Mouse (Mus musculus): Measurements from ENCODE around the gene Enox1. TPM values are rescaled to one million over a fixed set of nuclear protein-coding genes. Genes with fewer than 3 reads are reported as not detected.

Gene Enox1
- total RNA-seq, 1 experiment = 25.3 TPM

- TF ChIP-seq CHD2 (IDR thresholded peaks at IDR 0.05; ENCODE audit: low read depth, low read length) (no peak), ZC3H11A (IDR thresholded peaks at IDR 0.05; ENCODE audit: borderline replicate concordance, low read depth, low read length) (peak; percentile 86; the same call in 1 of the 2 replicates)
- H3K9me3 ChIP-seq (ENCODE audit: control insufficient read depth, insufficient read depth, low read depth, low read length) = no peaks in the 10 kb centered on the region
- H3K36me3 ChIP-seq (ENCODE audit: control insufficient read depth, insufficient read depth, low read length, poor library complexity, severe bottlenecking) = no peaks in the 10 kb centered on the region
- DNase-seq (ENCODE audit: low read depth, low spot score) = peak; percentile 66
- H3K4me1 ChIP-seq (ENCODE audit: control insufficient read depth in 2 of 2, insufficient read depth in 2 of 2, low read length in 2 of 2, poor library complexity in 1 of 2) = no peaks in the 10 kb centered on the region
- no peak overlapping the region for H3K4me3 ChIP-seq (ENCODE audit: insufficient read depth in 1 of 2, low read depth in 1 of 2, low read length in 2 of 2, poor library complexity in 1 of 2, severe bottlenecking in 1 of 2)
- no peak overlapping the region for H3K9ac ChIP-seq (ENCODE audit: insufficient read depth, low read depth, low read length, poor library complexity, severe bottlenecking)
- in situ Hi-C loops (cut with MboI; ENCODE audit: low sequenced_read_pairs in 2 of 2, unreplicated experiment in 2 of 2) = loop anchor here in 1 of 2 experiments (25.0 kb wide), 1 partner anchor 796 kb away; no protein-coding TSS in a partner anchor
- no peak overlapping the region for H3K27ac ChIP-seq (ENCODE audit: insufficient read depth, low read depth, low read length, poor library complexity, severe bottlenecking)
Observed at GRCm38 (mm10) chr14:77141324-77142282, 15.0 kb upstream of the Enox1 start.

- no peak for TF ChIP-seq ZC3H11A (IDR thresholded peaks at IDR 0.05; ENCODE audit: borderline replicate concordance, low read depth, low read length)
- Histone ChIP-seq H3K4me1 (ENCODE audit: control insufficient read depth in 2 of 2, insufficient read depth in 2 of 2, low read length in 2 of 2, poor library complexity in 1 of 2) (no peaks in the 10 kb centered on the region), H3K9ac (ENCODE audit: insufficient read depth, low read depth, low read length, poor library complexity, severe bottlenecking) (no peak overlapping the region), H3K27ac (ENCODE audit: insufficient read depth, low read depth, low read length, poor library complexity, severe bottlenecking) (no peak overlapping the region), H3K9me3 (ENCODE audit: control insufficient read depth, insufficient read depth, low read depth, low read length) (no peaks in the 10 kb centered on the region), H3K4me3 (ENCODE audit: insufficient read depth in 1 of 2, low read depth in 1 of 2, low read length in 2 of 2, poor library complexity in 1 of 2, severe bottlenecking in 1 of 2) (no peak overlapping the region), H3K36me3 (ENCODE audit: control insufficient read depth, insufficient read depth, low read length, poor library complexity, severe bottlenecking) (no peaks in the 10 kb centered on the region)
- in situ Hi-C loops (cut with MboI; ENCODE audit: low sequenced_read_pairs in 2 of 2, unreplicated experiment in 2 of 2) = loop anchor here in 1 of 2 experiments (25.0 kb wide), 1 partner anchor 792 kb away; no protein-coding TSS in a partner anchor
- no peak for DNase-seq (ENCODE audit: low read depth, low spot score)
Observed at GRCm38 (mm10) chr14:77145103-77145502, 11.5 kb upstream of the Enox1 start.

DNA sequence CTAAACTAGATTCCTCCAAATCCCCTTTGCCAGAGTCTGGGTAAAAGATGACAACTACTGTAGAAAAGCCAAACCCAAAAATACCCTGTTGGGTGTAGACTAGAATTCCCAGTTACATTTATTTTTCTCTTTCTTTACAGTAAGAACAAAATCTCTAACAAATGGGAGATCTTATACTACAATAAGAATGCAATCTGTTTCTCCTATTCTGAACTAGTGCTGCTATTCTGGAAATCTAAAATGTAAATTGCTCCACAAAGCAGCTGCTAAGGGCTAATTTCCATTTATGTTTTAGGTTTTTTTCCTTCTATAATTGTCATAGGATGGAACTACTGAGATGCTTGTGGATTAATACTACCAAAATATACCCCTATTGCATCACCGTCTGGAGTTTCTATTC lies 8.9 kb upstream of the Enox1 start:
- Histone ChIP-seq H3K36me3 (ENCODE audit: control insufficient read depth, insufficient read depth, low read length, poor library complexity, severe bottlenecking) (no peaks in the 10 kb centered on the region), H3K9ac (ENCODE audit: insufficient read depth, low read depth, low read length, poor library complexity, severe bottlenecking) (no peak overlapping the region), H3K4me1 (ENCODE audit: control insufficient read depth in 2 of 2, insufficient read depth in 2 of 2, low read length in 2 of 2, poor library complexity in 1 of 2) (peaks cover 0 to 2% of the 10 kb centered on the region in 2 experiments; a peak in 1 of 4 replicates), H3K9me3 (ENCODE audit: control insufficient read depth, insufficient read depth, low read depth, low read length) (no peaks in the 10 kb centered on the region), H3K27ac (ENCODE audit: insufficient read depth, low read depth, low read length, poor library complexity, severe bottlenecking) (no peak overlapping the region), H3K4me3 (ENCODE audit: insufficient read depth in 1 of 2, low read depth in 1 of 2, low read length in 2 of 2, poor library complexity in 1 of 2, severe bottlenecking in 1 of 2) (no peak overlapping the region)
- TF ChIP-seq CHD2 (IDR thresholded peaks at IDR 0.05; ENCODE audit: low read depth, low read length) = no peak
- no peak for TF ChIP-seq ZNF384 (IDR thresholded peaks at IDR 0.05; ENCODE audit: low read depth, low read length)
- TF ChIP-seq MAFK (IDR thresholded peaks at IDR 0.05; ENCODE audit: insufficient read depth, low read depth, low read length) = no peak
- no peak for TF ChIP-seq HCFC1 (IDR thresholded peaks at IDR 0.05; ENCODE audit: borderline replicate concordance, insufficient read depth, low read length)
- no peak for TF ChIP-seq ZC3H11A (IDR thresholded peaks at IDR 0.05; ENCODE audit: borderline replicate concordance, low read depth, low read length)
- in situ Hi-C loops (cut with MboI; ENCODE audit: low sequenced_read_pairs in 2 of 2, unreplicated experiment in 2 of 2) = loop anchor here in 1 of 2 experiments (25.0 kb wide), 1 partner anchor 790 kb away; no protein-coding TSS in a partner anchor
- DNase-seq (ENCODE audit: low read depth, low spot score) = no peak

DNA sequence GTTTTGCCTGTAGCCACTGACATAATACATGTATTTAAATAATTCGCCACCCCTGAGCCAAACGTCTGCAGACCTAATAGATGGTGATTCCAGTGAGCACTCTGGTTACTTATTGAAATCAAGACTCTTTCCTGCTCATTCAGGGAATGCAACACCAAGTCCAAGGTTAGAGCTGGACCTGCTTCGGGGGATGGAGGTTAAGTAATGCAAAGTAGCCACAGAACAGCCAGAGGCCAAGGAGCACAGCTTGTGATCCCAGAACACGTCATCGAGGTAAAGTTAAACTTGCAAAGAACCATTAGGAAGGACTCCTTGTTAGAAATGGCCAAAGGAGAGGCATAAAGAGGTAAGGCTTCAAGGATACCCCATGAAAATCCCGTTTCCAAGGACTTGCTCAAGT lies 6.0 kb upstream of the Enox1 start:
- Histone ChIP-seq H3K27ac (ENCODE audit: insufficient read depth, low read depth, low read length, poor library complexity, severe bottlenecking) (no peak overlapping the region), H3K4me3 (ENCODE audit: insufficient read depth in 1 of 2, low read depth in 1 of 2, low read length in 2 of 2, poor library complexity in 1 of 2, severe bottlenecking in 1 of 2) (no peak overlapping the region), H3K9ac (ENCODE audit: insufficient read depth, low read depth, low read length, poor library complexity, severe bottlenecking) (no peak overlapping the region), H3K36me3 (ENCODE audit: control insufficient read depth, insufficient read depth, low read length, poor library complexity, severe bottlenecking) (no peaks in the 10 kb centered on the region), H3K9me3 (ENCODE audit: control insufficient read depth, insufficient read depth, low read depth, low read length) (no peaks in the 10 kb centered on the region), H3K4me1 (ENCODE audit: control insufficient read depth in 2 of 2, insufficient read depth in 2 of 2, low read length in 2 of 2, poor library complexity in 1 of 2) (peaks cover 0 to 2% of the 10 kb centered on the region in 2 experiments; a peak in 1 of 4 replicates)
- in situ Hi-C loops (cut with MboI; ENCODE audit: low sequenced_read_pairs in 2 of 2, unreplicated experiment in 2 of 2) = no loop called here
- TF ChIP-seq MAFK (IDR thresholded peaks at IDR 0.05; ENCODE audit: insufficient read depth, low read depth, low read length) (no peak), CHD2 (IDR thresholded peaks at IDR 0.05; ENCODE audit: low read depth, low read length) (no peak), HCFC1 (IDR thresholded peaks at IDR 0.05; ENCODE audit: borderline replicate concordance, insufficient read depth, low read length) (no peak)
- DNase-seq (ENCODE audit: low read depth, low spot score) = no peak
